ENCODE assay signal across 10 mouse cellular contexts in the genomic region with DNA sequence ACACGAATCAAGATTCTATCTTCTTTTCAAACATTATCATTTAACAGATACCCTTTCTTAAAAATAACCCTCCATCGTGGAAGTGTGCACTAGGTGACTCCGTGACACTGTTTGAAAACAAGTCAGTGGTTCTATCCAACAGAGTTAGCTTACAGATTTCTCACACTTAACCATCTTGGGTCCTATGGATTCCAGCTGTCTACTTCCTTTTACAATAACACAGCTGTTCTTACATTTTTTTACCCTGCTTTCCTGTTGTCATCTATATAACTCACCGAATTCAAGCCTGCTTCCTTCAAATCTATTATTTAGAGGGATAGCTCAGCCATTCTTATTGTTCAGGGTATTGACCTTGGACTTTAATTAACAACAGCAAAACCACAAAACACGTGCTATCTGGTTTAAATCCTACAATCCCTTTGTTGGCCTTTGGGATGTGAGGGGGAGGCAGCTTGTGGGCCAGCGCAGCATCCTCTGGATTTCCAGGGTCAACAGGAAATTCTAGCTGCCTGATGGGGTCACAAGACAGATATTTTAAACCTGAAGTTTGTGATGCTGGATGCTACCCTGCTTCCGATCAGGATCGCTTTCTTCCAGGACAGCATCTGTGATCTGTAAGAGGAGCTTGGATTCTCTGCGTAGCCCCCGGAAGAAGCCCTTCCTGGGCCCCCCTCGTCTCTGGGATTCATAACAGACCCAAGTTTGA.
DNase-seq lines count a peak whose midpoint lies in the region; ATAC-seq and TF ChIP-seq lines count a peak whose summit lies in the region.
"Had no signal": no experiment of that assay in that cellular context is flagged by ENCODE, and none has a peak within 500 bp of the region (broad histone marks: within the 10 kb centered on the region; RNA-seq: fewer than 3 reads in every experiment).

No protein-coding gene starts in this region.

- H3K9me3 ChIP-seq in kidney, embryonic 14.5 days (ENCODE audit: control insufficient read depth, low read length) = no peaks in the 10 kb centered on the region
- H3K9me3 ChIP-seq in midbrain, embryonic 13.5 days = no peaks in the 10 kb centered on the region
- no peaks in the 10 kb centered on the region for H3K9me3 ChIP-seq in midbrain, postnatal 0 days (ENCODE audit: low read length)
- H3K9me3 ChIP-seq in embryonic facial prominence, embryonic 15.5 days (replicated peaks) = no peaks in the 10 kb centered on the region

- H3K4me1 ChIP-seq in kidney, embryonic 14.5 days (ENCODE audit: control insufficient read depth, insufficient read depth, low read length) = peaks cover 5% of the 10 kb centered on the region; the same call in 1 of the 2 replicates
- peaks cover 22% of the 10 kb centered on the region for H3K4me1 ChIP-seq in midbrain, embryonic 13.5 days (replicated peaks)
- H3K4me1 ChIP-seq in midbrain, postnatal 0 days (ENCODE audit: insufficient read depth, low read length) = peaks cover 5% of the 10 kb centered on the region; the same call in 1 of the 2 replicates
- peaks cover 24% of the 10 kb centered on the region for H3K4me1 ChIP-seq in embryonic facial prominence, embryonic 15.5 days
- H3K4me1 ChIP-seq in thymus, adult 2 months (replicated peaks; ENCODE audit: control insufficient read depth, insufficient read depth, low read length) = no peaks in the 10 kb centered on the region

- intact Hi-C loops in gastrocnemius, postnatal 14 days (cut with DNase I; ENCODE audit: low total_unique reads) = no loop called here

- ATAC-seq in kidney, embryonic 14.5 days (ENCODE audit: low FRiP score, low TSS enrichment) = peak; percentile 72; the same call in 1 of the 2 replicates
- ATAC-seq in midbrain, embryonic 13.5 days = no peak
- ATAC-seq in midbrain, postnatal 0 days (ENCODE audit: low FRiP score) = no peak
- no peak for ATAC-seq in embryonic facial prominence, embryonic 15.5 days (ENCODE audit: insufficient number of reproducible peaks, low FRiP score, low TSS enrichment, low read depth)

- peak overlapping the region; percentile 15 for H3K27ac ChIP-seq in kidney, embryonic 14.5 days (ENCODE audit: low read depth, low read length)
- 0 out of 2 replicates have a peak overlapping the region, but pooled peaks have one; percentile 27 for H3K27ac ChIP-seq in midbrain, embryonic 13.5 days
- H3K27ac ChIP-seq in midbrain, postnatal 0 days (ENCODE audit: low read depth, low read length) = no peak overlapping the region
- 0 out of 2 replicates have a peak overlapping the region, but pooled peaks have one; percentile 39 for H3K27ac ChIP-seq in embryonic facial prominence, embryonic 15.5 days (replicated peaks)
- no peak overlapping the region for H3K27ac ChIP-seq in thymus, adult 2 months (ENCODE audit: control insufficient read depth, insufficient read depth, low read length)

- H3K4me2 ChIP-seq in kidney, embryonic 14.5 days (replicated peaks; ENCODE audit: low read depth, low read length) = no peak overlapping the region
- H3K4me2 ChIP-seq in midbrain, embryonic 13.5 days (replicated peaks) = no peak overlapping the region
- H3K4me2 ChIP-seq in midbrain, postnatal 0 days (ENCODE audit: low read depth, low read length, poor library complexity, severe bottlenecking) = no peak overlapping the region
- H3K4me2 ChIP-seq in embryonic facial prominence, embryonic 15.5 days (replicated peaks) = no peak overlapping the region

- TF ChIP-seq POLR2A in thymus, adult 2 months (IDR thresholded peaks at IDR 0.05; ENCODE audit: control insufficient read depth, extremely low read depth, insufficient read depth, low read length, poor library complexity) = no peak

- TF ChIP-seq CTCF in midbrain, postnatal 0 days (IDR thresholded peaks at IDR 0.05) = no peak
- no peak for TF ChIP-seq CTCF in thymus, adult 2 months (IDR thresholded peaks at IDR 0.05; ENCODE audit: borderline replicate concordance, control insufficient read depth, extremely low read depth, insufficient read depth, low read length, poor library complexity)

- H3K36me3 ChIP-seq in kidney, embryonic 14.5 days (ENCODE audit: control insufficient read depth, insufficient read depth, low read length) = no peaks in the 10 kb centered on the region
- H3K36me3 ChIP-seq in midbrain, embryonic 13.5 days = no peaks in the 10 kb centered on the region
- no peaks in the 10 kb centered on the region for H3K36me3 ChIP-seq in midbrain, postnatal 0 days (ENCODE audit: insufficient read depth, low read length)
- H3K36me3 ChIP-seq in embryonic facial prominence, embryonic 15.5 days = no peaks in the 10 kb centered on the region
- no peaks in the 10 kb centered on the region for H3K36me3 ChIP-seq in thymus, adult 2 months (ENCODE audit: control insufficient read depth, insufficient read depth, low read length)

- H3K9ac ChIP-seq in kidney, embryonic 14.5 days (ENCODE audit: low read depth, low read length) = no peak overlapping the region
- no peak overlapping the region for H3K9ac ChIP-seq in midbrain, embryonic 13.5 days (replicated peaks)
- no peak overlapping the region for H3K9ac ChIP-seq in midbrain, postnatal 0 days (replicated peaks; ENCODE audit: low read length, poor library complexity, severe bottlenecking)
- H3K9ac ChIP-seq in embryonic facial prominence, embryonic 15.5 days = no peak overlapping the region

- H3K27me3 ChIP-seq in kidney, embryonic 14.5 days (ENCODE audit: control insufficient read depth, insufficient read depth, low read length) = no peaks in the 10 kb centered on the region
- H3K27me3 ChIP-seq in midbrain, embryonic 13.5 days = no peaks in the 10 kb centered on the region
- no peaks in the 10 kb centered on the region for H3K27me3 ChIP-seq in midbrain, postnatal 0 days (ENCODE audit: insufficient read depth, low read length)
- no peaks in the 10 kb centered on the region for H3K27me3 ChIP-seq in embryonic facial prominence, embryonic 15.5 days
- no peaks in the 10 kb centered on the region for H3K27me3 ChIP-seq in thymus, adult 2 months (ENCODE audit: control insufficient read depth, insufficient read depth, low read length)

- DNase-seq in kidney, adult 18-20 months = no peak
- DNase-seq in midbrain, postnatal 0 days (ENCODE audit: low spot score) = no peak
- no peak for DNase-seq in gastrocnemius, postnatal 14 days
- DNase-seq in thymus, adult 2 months = no peak
- DNase-seq: cerebellum, adult 11-12 months; lung, adult 2 months; right cerebral cortex, postnatal 25 days had no signal

- no peak overlapping the region for H3K4me3 ChIP-seq in kidney, embryonic 14.5 days (ENCODE audit: low read length)
- no peak overlapping the region for H3K4me3 ChIP-seq in midbrain, embryonic 13.5 days (replicated peaks)
- H3K4me3 ChIP-seq in midbrain, postnatal 0 days (ENCODE audit: low read depth, low read length) = no peak overlapping the region
- no peak overlapping the region for H3K4me3 ChIP-seq in embryonic facial prominence, embryonic 15.5 days (replicated peaks)
- no peak overlapping the region for H3K4me3 ChIP-seq in thymus, adult 2 months (ENCODE audit: control insufficient read depth, insufficient read depth, low read length)

- 32% methylated on average over 11 of the region's 11 CpGs for WGBS in kidney, embryonic 14.5 days
- 68% methylated on average over 11 of the region's 11 CpGs for WGBS in midbrain, embryonic 13.5 days
- 71% methylated on average over 11 of the region's 11 CpGs for WGBS in midbrain, postnatal 0 days
- WGBS in embryonic facial prominence, embryonic 15.5 days = 49% methylated on average over 11 of the region's 11 CpGs
- 90% methylated on average over 11 of the region's 11 CpGs for WGBS in thymus, adult 2 months

Comparison
In these comparisons a context has a peak if more than half of its experiments do, and no peak if none do; other contexts are left out.
1. H3K27ac ChIP-seq: peak in kidney, embryonic 14.5 days (single experiment), midbrain, embryonic 13.5 days (single experiment) and embryonic facial prominence, embryonic 15.5 days (single experiment); none in midbrain, postnatal 0 days (single experiment) and thymus, adult 2 months (single experiment).